Mouse (Mus musculus) liver, adult 2 months (tissue): Measurements from ENCODE around the gene Kat5.

Experiments
- CTCF ChIP-seq: fragments of 200-500 bp; IDR thresholded peaks from 2 replicates; pipeline ENCODE4 v1.5.1; 2011; ENCODE audit warnings: low read depth, low read length, control low read depth
- POLR2A ChIP-seq: fragments of 200-500 bp; IDR thresholded peaks from 2 replicates; pipeline ENCODE4 v1.6.1; 2011; ENCODE audit warnings: low read length, control low read depth; ENCODE audit not compliant: insufficient read depth; ENCODE audit errors: extremely low read depth

DNA sequence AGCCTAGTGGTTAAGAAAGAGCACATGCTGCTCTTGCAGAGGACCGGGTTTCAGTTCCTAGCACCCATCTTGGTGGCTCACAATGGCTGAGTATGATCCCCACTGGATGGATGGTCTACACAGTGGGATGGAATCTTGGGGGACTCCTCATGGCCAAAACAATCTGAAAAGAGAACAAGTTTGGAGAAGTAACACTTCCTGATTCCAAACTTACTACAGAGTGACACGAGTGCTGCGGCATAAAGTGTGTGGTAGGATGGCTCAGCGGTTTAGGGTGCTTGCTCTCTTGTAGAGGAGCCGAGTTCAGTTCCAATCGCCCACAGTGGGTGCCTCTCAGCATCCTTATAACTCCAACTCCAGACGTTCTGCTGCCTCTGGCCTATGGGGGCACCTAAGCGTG, 15.3 kb upstream of the Kat5 start:
- TF ChIP-seq CTCF (no peak), POLR2A (no peak)
